Mouse (Mus musculus) heart, embryonic 10.5 days (tissue): ENCODE data around the gene Abca7. TPM values are rescaled to one million over a fixed set of nuclear protein-coding genes. Genes with fewer than 3 reads are reported as not detected.

Source experiments
- DNase-seq: peaks from one replicate; pipeline ENCODE4 v3.0.0-alpha.2; 2017; ENCODE audit warnings: low spot score
- H3K27ac ChIP-seq: fragments of 300-500 bp; sonication (generic); 2 replicates; pipeline ENCODE4 v1.5.1; 2016; ENCODE audit warnings: mild to moderate bottlenecking
- H3K27me3 ChIP-seq: fragments of 300-500 bp; sonication (generic); 2 replicates; pipeline ENCODE4 v1.6.1; 2016; ENCODE audit warnings: mild to moderate bottlenecking; ENCODE audit not compliant: poor library complexity, insufficient read depth, severe bottlenecking
- H3K36me3 ChIP-seq: fragments of 300-500 bp; sonication (generic); 2 replicates; pipeline ENCODE4 v1.6.1; 2016; ENCODE audit warnings: mild to moderate bottlenecking, moderate library complexity
- H3K4me1 ChIP-seq: fragments of 300-500 bp; sonication (generic); 2 replicates; pipeline ENCODE4 v1.6.1; 2016; ENCODE audit warnings: mild to moderate bottlenecking
- H3K4me3 ChIP-seq: fragments of 300-500 bp; sonication (generic); 2 replicates; pipeline ENCODE4 v1.5.1; 2016; ENCODE audit warnings: mild to moderate bottlenecking, moderate library complexity
- H3K9me3 ChIP-seq: fragments of 300-500 bp; sonication (generic); 2 replicates; pipeline ENCODE4 v1.6.1; 2016; ENCODE audit warnings: mild to moderate bottlenecking, moderate library complexity
- WGBS: fragments of 180-500 bp; shearing (Covaris S2); methylation state at CpG from one replicate; pipeline ENCODE4 v1.1.7; 2016; 5-methylcytosine and 5-hydroxymethylcytosine counted together
- polyA plus RNA-seq: library from polyadenylated mRNA; unstranded; fragments of >200 nt; fragmentation: Nextera tagmentation; extraction: Ambion mirVana; gene quantifications from 2 replicates; pipeline ENCODE4 v1.2.1, GENCODE M21; 2016

The Abca7 gene
- polyA plus RNA-seq, 1 experiment from 2014 or later: 2.8 TPM

GRCm38 (mm10) chr10:79964727-79965126 lies 31.6 kb upstream of the Abca7 start:
- H3K36me3 ChIP-seq: peaks cover 76% of the 10 kb centered on the region
- WGBS: 92% methylated on average over 7 of the region's 7 CpGs

DNA sequence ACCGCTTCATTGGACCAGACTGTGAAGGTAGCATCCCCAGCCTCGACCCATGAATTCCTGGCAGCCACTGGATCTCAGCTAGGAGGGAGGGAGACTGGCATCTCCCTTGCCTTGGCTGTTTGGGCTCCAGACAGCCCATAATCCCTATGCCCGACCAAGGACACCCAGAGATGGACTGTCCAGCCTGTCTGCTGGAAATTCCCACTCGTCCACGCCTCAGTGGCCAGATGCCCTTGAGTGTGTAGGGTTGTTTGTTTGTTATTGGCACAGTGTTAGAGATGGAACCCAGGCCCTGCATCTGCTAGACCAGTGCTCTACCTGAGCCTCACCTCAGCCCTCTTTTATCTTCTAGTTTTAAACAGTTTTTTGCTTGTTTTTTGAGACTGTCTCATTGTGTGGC lies 31.0 kb upstream of the Abca7 start:
- Histone ChIP-seq H3K27ac (no peak overlapping the region), H3K4me3 (no peak overlapping the region), H3K4me1 (peaks cover 23% of the 10 kb centered on the region), H3K9me3 (no peaks in the 10 kb centered on the region), H3K27me3 (peaks cover 20% of the 10 kb centered on the region; the same call in 1 of the 2 replicates), H3K36me3 (peaks cover 76% of the 10 kb centered on the region)
- no peak for DNase-seq
- 83% methylated on average over 5 of the region's 5 CpGs for WGBS

More at GRCm38 (mm10) chr10:79964727-79965126, 31.6 kb upstream of the Abca7 start:
- H3K27ac ChIP-seq: no peak overlapping the region
- peaks cover 16% of the 10 kb centered on the region; the same call in 1 of the 2 replicates for H3K27me3 ChIP-seq
- H3K4me1 ChIP-seq: peaks cover 23% of the 10 kb centered on the region
- no peaks in the 10 kb centered on the region for H3K9me3 ChIP-seq
- no peak for DNase-seq
- no peak overlapping the region for H3K4me3 ChIP-seq

- Histone ChIP-seq H3K4me1 (peaks cover 20% of the 10 kb centered on the region), H3K27ac (no peak overlapping the region), H3K27me3 (peaks cover 36% of the 10 kb centered on the region), H3K9me3 (no peaks in the 10 kb centered on the region), H3K36me3 (peaks cover 68% of the 10 kb centered on the region), H3K4me3 (no peak overlapping the region)
- no peak for DNase-seq
- 87% methylated on average over 5 of the region's 5 CpGs for WGBS
Observed at GRCm38 (mm10) chr10:79966886-79967400, 29.4 kb upstream of the Abca7 start.

- Histone ChIP-seq H3K27me3 (peaks cover 48% of the 10 kb centered on the region), H3K27ac (no peak overlapping the region), H3K4me3 (no peak overlapping the region), H3K4me1 (peaks cover 26% of the 10 kb centered on the region), H3K36me3 (peaks cover 56% of the 10 kb centered on the region), H3K9me3 (no peaks in the 10 kb centered on the region)
- WGBS: 86% methylated on average over 1 of the region's 1 CpGs
- no peak for DNase-seq
Observed at GRCm38 (mm10) chr10:79968181-79968580, 28.1 kb upstream of the Abca7 start.

GRCm38 (mm10) chr10:79969124-79969568 lies 27.1 kb upstream of the Abca7 start:
- DNase-seq: no peak
- peaks cover 58% of the 10 kb centered on the region for H3K27me3 ChIP-seq

DNA sequence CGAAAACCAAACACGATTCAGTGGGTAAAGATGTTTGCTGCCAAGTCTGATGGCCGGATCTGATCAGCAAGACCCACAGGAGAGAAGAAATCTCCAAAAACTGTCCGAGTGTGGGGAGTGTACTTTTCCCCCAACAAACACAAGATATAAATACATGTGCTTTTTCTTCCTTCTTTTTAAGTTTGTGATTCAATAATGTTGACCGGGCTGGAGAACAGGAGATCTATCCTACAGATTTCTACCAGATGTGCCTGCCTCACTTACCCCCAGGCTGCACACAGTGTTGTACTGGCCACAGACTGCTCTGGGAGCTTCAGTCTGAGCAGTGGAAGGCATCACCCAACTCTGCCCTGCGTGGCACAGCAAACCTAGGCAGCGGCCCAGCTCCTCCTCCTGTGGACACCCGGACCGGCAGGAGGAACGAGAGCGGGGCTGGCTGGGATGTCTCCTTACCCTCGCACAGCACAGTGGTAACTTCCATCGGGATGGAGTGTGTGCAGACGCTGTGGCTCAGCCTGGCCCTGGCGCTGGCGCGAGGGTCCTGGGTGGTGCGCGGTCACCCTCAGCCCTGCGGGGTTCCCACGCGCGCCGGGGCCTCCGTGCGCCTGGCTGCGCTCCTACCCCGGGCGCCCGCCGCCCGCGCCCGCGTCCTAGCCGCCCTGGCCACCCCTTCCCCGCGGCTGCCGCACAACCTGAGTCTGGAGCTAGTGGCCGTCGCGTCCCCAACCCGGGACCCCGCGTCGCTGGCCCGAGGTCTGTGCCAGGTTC lies 25.7 kb upstream of the Abca7 start, which contains the start of gene Grin3b:
TSS of gene Grin3b (plus strand) at position 301 of the 768 bp plus-strand sequence.
- no peak for DNase-seq
- H3K27me3 ChIP-seq: peaks cover 61% of the 10 kb centered on the region
- H3K4me1 ChIP-seq: peaks cover 22% of the 10 kb centered on the region
- no peaks in the 10 kb centered on the region for H3K9me3 ChIP-seq
- H3K36me3 ChIP-seq: peaks cover 46% of the 10 kb centered on the region
- peak within 1 kb of the TSS; percentile 56; the same call in 1 of the 2 replicates for H3K27ac ChIP-seq
- peak within 1 kb of the TSS; percentile 63 for H3K4me3 ChIP-seq
- 7% methylated on average over 47 of the region's 47 CpGs for WGBS

More at GRCm38 (mm10) chr10:79969124-79969568, 27.1 kb upstream of the Abca7 start:
- Histone ChIP-seq H3K36me3 (peaks cover 48% of the 10 kb centered on the region), H3K4me1 (peaks cover 24% of the 10 kb centered on the region), H3K27ac (no peak overlapping the region), H3K9me3 (no peaks in the 10 kb centered on the region), H3K4me3 (no peak overlapping the region)
- WGBS: 10% methylated on average over 3 of the region's 3 CpGs

GRCm38 (mm10) chr10:79971183-79971497 lies 25.2 kb upstream of the Abca7 start:
- H3K36me3 ChIP-seq: peaks cover 46% of the 10 kb centered on the region
- H3K27me3 ChIP-seq: peaks cover 61% of the 10 kb centered on the region
- H3K4me1 ChIP-seq: peaks cover 22% of the 10 kb centered on the region
- no peaks in the 10 kb centered on the region for H3K9me3 ChIP-seq
- 4% methylated on average over 21 of the region's 21 CpGs for WGBS
- peak overlapping the region; percentile 63 for H3K4me3 ChIP-seq
- no peak for DNase-seq
- H3K27ac ChIP-seq: peak overlapping the region; percentile 56; the same call in 1 of the 2 replicates

- H3K4me3 ChIP-seq: no peak overlapping the region
- H3K9me3 ChIP-seq: no peaks in the 10 kb centered on the region
- DNase-seq: no peak
- WGBS: 56% methylated on average over 14 of the region's 14 CpGs
- no peak overlapping the region for H3K27ac ChIP-seq
- H3K4me1 ChIP-seq: peaks cover 16% of the 10 kb centered on the region
- H3K36me3 ChIP-seq: peaks cover 46% of the 10 kb centered on the region
- H3K27me3 ChIP-seq: peaks cover 61% of the 10 kb centered on the region
Observed at GRCm38 (mm10) chr10:79972831-79973230, 23.5 kb upstream of the Abca7 start.

DNA sequence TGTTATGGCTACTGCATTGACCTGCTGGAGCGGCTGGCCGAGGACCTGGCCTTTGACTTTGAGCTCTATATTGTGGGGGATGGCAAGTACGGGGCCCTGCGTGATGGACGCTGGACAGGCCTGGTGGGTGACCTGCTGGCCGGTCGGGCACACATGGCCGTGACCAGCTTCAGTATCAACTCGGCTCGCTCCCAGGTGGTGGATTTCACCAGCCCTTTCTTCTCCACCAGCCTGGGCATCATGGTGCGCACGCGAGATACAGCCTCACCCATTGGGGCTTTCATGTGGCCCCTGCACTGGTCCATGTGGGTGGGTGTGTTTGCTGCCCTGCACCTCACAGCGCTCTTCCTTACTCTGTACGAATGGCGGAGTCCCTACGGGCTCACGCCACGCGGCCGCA lies 22.2 kb upstream of the Abca7 start:
- Histone ChIP-seq H3K36me3 (peaks cover 49% of the 10 kb centered on the region), H3K27ac (no peak overlapping the region)
- no peak for DNase-seq

GRCm38 (mm10) chr10:79974668-79975067 lies 21.6 kb upstream of the Abca7 start:
- DNase-seq: no peak
- Histone ChIP-seq H3K4me3 (no peak overlapping the region), H3K27me3 (peaks cover 45% of the 10 kb centered on the region), H3K27ac (no peak overlapping the region), H3K4me1 (peaks cover 24% of the 10 kb centered on the region), H3K36me3 (peaks cover 55% of the 10 kb centered on the region), H3K9me3 (no peaks in the 10 kb centered on the region; the same call in 1 of the 2 replicates)
- WGBS: 88% methylated on average over 8 of the region's 8 CpGs

More for the DNA sequence above, 22.2 kb upstream of the Abca7 start:
- H3K9me3 ChIP-seq: no peaks in the 10 kb centered on the region; the same call in 1 of the 2 replicates
- peaks cover 51% of the 10 kb centered on the region for H3K27me3 ChIP-seq
- WGBS: 88% methylated on average over 21 of the region's 21 CpGs
- H3K4me1 ChIP-seq: peaks cover 18% of the 10 kb centered on the region
- H3K4me3 ChIP-seq: no peak overlapping the region

GRCm38 (mm10) chr10:79976071-79976721 lies 20.1 kb upstream of the Abca7 start:
- Histone ChIP-seq H3K4me1 (peaks cover 29% of the 10 kb centered on the region), H3K27me3 (peaks cover 33% of the 10 kb centered on the region), H3K9me3 (no peaks in the 10 kb centered on the region; the same call in 1 of the 2 replicates), H3K4me3 (no peak overlapping the region), H3K36me3 (peaks cover 58% of the 10 kb centered on the region), H3K27ac (no peak overlapping the region)
- no peak for DNase-seq
- 84% methylated on average over 28 of the region's 28 CpGs for WGBS

GRCm38 (mm10) chr10:79976722-79977107 lies 19.6 kb upstream of the Abca7 start:
- peaks cover 27% of the 10 kb centered on the region for H3K27me3 ChIP-seq
- 81% methylated on average over 34 of the region's 36 CpGs for WGBS
- H3K36me3 ChIP-seq: peaks cover 58% of the 10 kb centered on the region
- no peak overlapping the region for H3K27ac ChIP-seq
- H3K9me3 ChIP-seq: no peaks in the 10 kb centered on the region; the same call in 1 of the 2 replicates
- peaks cover 34% of the 10 kb centered on the region for H3K4me1 ChIP-seq
- DNase-seq: no peak
- no peak overlapping the region for H3K4me3 ChIP-seq

- H3K9me3 ChIP-seq: no peaks in the 10 kb centered on the region; the same call in 1 of the 2 replicates
- peaks cover 38% of the 10 kb centered on the region for H3K4me1 ChIP-seq
- peaks cover 21% of the 10 kb centered on the region for H3K27me3 ChIP-seq
- DNase-seq: no peak
- 80% methylated on average over 28 of the region's 28 CpGs for WGBS
- H3K4me3 ChIP-seq: no peak overlapping the region
- peaks cover 58% of the 10 kb centered on the region for H3K36me3 ChIP-seq
- H3K27ac ChIP-seq: no peak overlapping the region
Observed at GRCm38 (mm10) chr10:79977324-79977723, 19.0 kb upstream of the Abca7 start.
